Mouse (Mus musculus) C2C12 (cell line): ENCODE measurements around the gene Slc12a1.

Experiments used
- CEBPB ChIP-seq: IDR thresholded peaks from one replicate; pipeline ENCODE4 v1.6.1; 2011; ENCODE audit warnings: low read depth, mild to moderate bottlenecking, control low read depth, moderate library complexity
- CTCF ChIP-seq: IDR thresholded peaks from one replicate; pipeline ENCODE4 v1.5.1; 2011; ENCODE audit not compliant: control insufficient read depth, insufficient read depth, insufficient read length
- MAX ChIP-seq: IDR thresholded peaks from one replicate; pipeline ENCODE4 v1.6.1; 2011; ENCODE audit warnings: mild to moderate bottlenecking, control low read depth
- MYOG ChIP-seq: IDR thresholded peaks from one replicate; pipeline ENCODE4 v1.6.1; 2011; ENCODE audit not compliant: control insufficient read depth, insufficient read length; ENCODE audit errors: extremely low read depth

GRCm38 (mm10) chr2:125162012-125162470 is 9.7 kb downstream of the Slc12a1 start:
- TF ChIP-seq MYOG (no peak), CTCF (no peak), CEBPB (no peak), MAX (no peak)
